Mouse (Mus musculus) Muller cell, postnatal 12 days (primary cell): ENCODE measurements at regions not wholly inside any gene's neighbourhood (a gene's known extent, or its start where the extent isn't known, plus 50 kb on each side); places are given as distances from the start of the nearest gene placed in this dataset.

Source experiments
- DNase-seq: peaks from one replicate; pipeline ENCODE4 v3.0.0-alpha.2; 2015; ENCODE audit errors: inconsistent ontology term

GRCm38 (mm10) chr9:91134325-91134724 lies 227.9 kb upstream of the Zic4 start:
- DNase-seq = no peak

GRCm38 (mm10) chr9:91135107-91135506 lies 227.1 kb upstream of the Zic4 start:
- DNase-seq = no peak

GRCm38 (mm10) chr9:91140651-91141050 lies 221.6 kb upstream of the Zic4 start:
- peak; percentile 70 for DNase-seq

GRCm38 (mm10) chr9:91151893-91152292 lies 210.3 kb upstream of the Zic4 start:
- no peak for DNase-seq

- DNase-seq = no peak
Measured at GRCm38 (mm10) chr9:91159311-91159710, 202.9 kb upstream of the Zic4 start.

GRCm38 (mm10) chr9:91167871-91168270 lies 194.3 kb upstream of the Zic4 start:
- peak; percentile 93 for DNase-seq

GRCm38 (mm10) chr9:91193221-91193620 lies 169.0 kb upstream of the Zic4 start:
- DNase-seq = no peak

GRCm38 (mm10) chr9:91193954-91194353 lies 168.3 kb upstream of the Zic4 start:
- no peak for DNase-seq

- DNase-seq = no peak
Measured at GRCm38 (mm10) chr9:91207281-91207680, 154.9 kb upstream of the Zic4 start.

GRCm38 (mm10) chr9:91227673-91228440 lies 134.4 kb upstream of the Zic4 start:
- peak; percentile 6 for DNase-seq

GRCm38 (mm10) chr9:91228525-91228924 lies 133.7 kb upstream of the Zic4 start:
- peak; percentile 7 for DNase-seq

GRCm38 (mm10) chr9:91253886-91254285 lies 108.3 kb upstream of the Zic4 start:
- DNase-seq = no peak

- DNase-seq = no peak
Measured at GRCm38 (mm10) chr9:91291340-91291739, 70.9 kb upstream of the Zic4 start.
